Mouse (Mus musculus) liver, embryonic 14.5 days (tissue): Measurements from ENCODE around the gene 1700028J19Rik.

ENCODE experiments used
- CTCF ChIP-seq: IDR thresholded peaks from 2 replicates; pipeline ENCODE4 v1.5.1; 2016; ENCODE audit warnings: antibody characterized with exemption, low read depth, control low read depth
- EP300 ChIP-seq: IDR thresholded peaks from 2 replicates; pipeline ENCODE4 v1.6.1; 2016; ENCODE audit warnings: antibody characterized with exemption, low read depth

DNA sequence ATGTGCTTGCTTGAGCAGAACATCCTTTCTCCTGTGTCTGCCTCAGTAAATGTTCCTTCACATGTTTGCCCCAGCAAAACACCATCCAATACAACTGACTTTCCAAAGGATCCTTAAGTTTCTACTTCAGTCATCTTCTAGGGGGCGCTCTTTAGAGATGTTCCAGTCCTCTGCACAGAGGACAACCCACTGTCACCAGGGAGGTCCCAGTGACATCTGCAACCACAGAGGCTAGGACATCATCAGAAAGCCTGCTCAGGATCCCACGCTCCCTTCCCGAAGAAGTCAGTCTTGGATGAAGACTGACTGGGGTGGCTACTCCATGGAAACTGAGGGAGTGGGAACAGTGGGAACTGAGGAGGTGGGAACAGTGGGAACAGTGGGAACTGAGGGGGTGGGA lies 29.1 kb upstream of the 1700028J19Rik start:
- TF ChIP-seq CTCF (no peak), EP300 (no peak)
